Mouse (Mus musculus) CH12.LX (cell line): ENCODE measurements at regions not wholly inside any gene's neighbourhood (a gene's known extent, or its start where the extent isn't known, plus 50 kb on each side); places are given as distances from the start of the nearest gene placed in this dataset.

Experiments used
- CTCF ChIP-seq, 2 experiments: IDR thresholded peaks in 1 of 2; conservative IDR thresholded peaks in 1 of 2; 2 replicates each; pipeline ENCODE4 v1.5.1; 2011 to 2012; ENCODE audit warnings: low read depth in 2 of 2, low read length in 2 of 2, improper control_type of control experiment in 1 of 2, inconsistent platforms in 1 of 2, mild to moderate bottlenecking in 1 of 2, moderate library complexity in 1 of 2
- E2F4 ChIP-seq: IDR thresholded peaks from 2 replicates; pipeline ENCODE4 v1.6.1; 2011; ENCODE audit warnings: low read depth, low read length, improper control_type of control experiment; ENCODE audit not compliant: insufficient replicate concordance
- MAX ChIP-seq: IDR thresholded peaks from 2 replicates; pipeline ENCODE4 v1.6.1; 2011; ENCODE audit warnings: low read length, improper control_type of control experiment
- MYC ChIP-seq: IDR thresholded peaks from 2 replicates; pipeline ENCODE4 v1.6.1; 2011; ENCODE audit warnings: low read depth, mild to moderate bottlenecking, improper control_type of control experiment, low read length
- NELFE ChIP-seq: IDR thresholded peaks from 2 replicates; pipeline ENCODE4 v1.6.1; 2011; ENCODE audit warnings: low read depth, low read length, improper control_type of control experiment

DNA sequence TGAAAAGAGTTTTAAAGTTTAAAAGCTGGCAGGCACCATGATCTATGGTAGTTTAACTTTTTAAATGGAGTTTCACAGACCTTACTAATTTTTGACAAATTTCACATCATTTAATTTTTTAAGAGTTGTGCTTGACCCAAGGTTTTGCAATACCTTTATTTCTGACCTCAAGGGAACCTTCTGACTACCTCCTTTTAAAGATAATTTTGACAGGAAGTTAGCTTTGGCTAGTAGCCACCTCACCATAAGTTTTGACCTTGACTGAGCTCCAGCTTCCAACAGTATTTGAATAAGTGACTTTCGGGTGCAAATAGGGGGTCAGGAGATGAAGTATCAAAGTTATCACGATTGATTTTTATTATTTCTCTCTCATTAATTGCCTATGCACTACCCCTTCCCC lies 149.9 kb downstream of the Rpl36a-ps1 start:
- no peak for TF ChIP-seq E2F4
- TF ChIP-seq NELFE, result no peak
- TF ChIP-seq MAX, result no peak
- TF ChIP-seq CTCF (conservative IDR thresholded peaks at IDR 0.05 in 1 of 2, IDR thresholded peaks at IDR 0.05 in 1 of 2; ENCODE audit: low read depth in 2 of 2, low read length in 2 of 2), result no peak
- no peak for TF ChIP-seq MYC
